Mouse (Mus musculus) spleen, adult 2 months (tissue): ENCODE results near the gene Elmod1. TPM values are rescaled to one million over a fixed set of nuclear protein-coding genes. Genes with fewer than 3 reads are reported as not detected.

Experiments used
- DNase-seq, 2 experiments: peaks; one replicate each; pipeline versions ENCODE4 v3.0.0 to v3.0.0-alpha.2; 2012 to 2021; ENCODE audit warnings: low spot score in 2 of 2, low read depth in 1 of 2
- H3K27ac ChIP-seq: fragments of 200-500 bp; 2 replicates; pipeline ENCODE4 v1.5.1; 2012; ENCODE audit warnings: low read length, inconsistent platforms; ENCODE audit not compliant: insufficient read depth
- H3K27me3 ChIP-seq: fragments of 200-500 bp; 2 replicates; pipeline ENCODE4 v1.6.1; 2012; ENCODE audit warnings: mild to moderate bottlenecking, moderate library complexity, low read length, inconsistent platforms; ENCODE audit not compliant: control insufficient read depth, insufficient read depth
- H3K36me3 ChIP-seq: fragments of 200-500 bp; 2 replicates; pipeline ENCODE4 v1.6.1; 2012; ENCODE audit warnings: mild to moderate bottlenecking, low read length, inconsistent platforms; ENCODE audit not compliant: control insufficient read depth, insufficient read depth
- H3K4me1 ChIP-seq: fragments of 200-500 bp; 2 replicates; pipeline ENCODE4 v1.6.1; 2011; ENCODE audit warnings: inconsistent platforms; ENCODE audit not compliant: control insufficient read depth, insufficient read depth, insufficient read length
- H3K4me3 ChIP-seq: fragments of 200-500 bp; 2 replicates; pipeline ENCODE4 v1.5.1; 2011; ENCODE audit warnings: mild to moderate bottlenecking, inconsistent platforms; ENCODE audit not compliant: insufficient read depth, insufficient read length; ENCODE audit errors: extremely low read depth
- CTCF ChIP-seq: fragments of 200-500 bp; IDR thresholded peaks from 2 replicates; pipeline ENCODE4 v1.5.1; 2011; ENCODE audit warnings: mild to moderate bottlenecking, inconsistent platforms; ENCODE audit not compliant: insufficient read depth, insufficient read length, insufficient replicate concordance; ENCODE audit errors: extremely low read depth
- POLR2A ChIP-seq: fragments of 200-500 bp; IDR thresholded peaks from 2 replicates; pipeline ENCODE4 v1.6.1; 2011; ENCODE audit warnings: low read depth, low read length, inconsistent platforms
- WGBS: fragments of 180-500 bp; shearing (Covaris S2); methylation state at CpG from one replicate; pipeline ENCODE4 v1.1.7; 2018; 5-methylcytosine and 5-hydroxymethylcytosine counted together
- polyA plus RNA-seq: library from polyadenylated mRNA; depleted of rRNA; stranded (reverse); fragments of >200 nt; gene quantifications from 2 replicates; pipeline ENCODE4 v1.2.3, GENCODE M21; 2012

Elmod1 gene
- polyA plus RNA-seq, 1 experiment = not detected

- 91% methylated on average over 2 of the region's 2 CpGs for WGBS
- Histone ChIP-seq H3K4me3 (no peak overlapping the region), H3K4me1 (no peaks in the 10 kb centered on the region), H3K27me3 (no peaks in the 10 kb centered on the region), H3K27ac (no peak overlapping the region), H3K36me3 (no peaks in the 10 kb centered on the region)
- DNase-seq = no peak
- no peak for TF ChIP-seq POLR2A
- TF ChIP-seq CTCF = no peak
Observed at GRCm38 (mm10) chr9:53947463-53947862, 27.6 kb downstream of the Elmod1 start.

GRCm38 (mm10) chr9:53938555-53938954, 36.5 kb downstream of the Elmod1 start:
- no peaks in the 10 kb centered on the region for H3K36me3 ChIP-seq
- no peak overlapping the region for H3K27ac ChIP-seq
- WGBS = 67% methylated on average over 3 of the region's 3 CpGs
- no peak overlapping the region for H3K4me3 ChIP-seq
- no peaks in the 10 kb centered on the region for H3K4me1 ChIP-seq
- no peak for TF ChIP-seq POLR2A
- no peak for TF ChIP-seq CTCF
- H3K27me3 ChIP-seq = no peaks in the 10 kb centered on the region
- no peak for DNase-seq

GRCm38 (mm10) chr9:53934179-53934578, 40.9 kb downstream of the Elmod1 start:
- 66% methylated on average over 13 of the region's 13 CpGs for WGBS
- TF ChIP-seq CTCF (no peak), POLR2A (no peak)
- no peak overlapping the region for H3K4me3 ChIP-seq
- H3K27ac ChIP-seq = no peak overlapping the region
- H3K36me3 ChIP-seq = no peaks in the 10 kb centered on the region
- no peak for DNase-seq
- no peaks in the 10 kb centered on the region for H3K27me3 ChIP-seq
- H3K4me1 ChIP-seq = no peaks in the 10 kb centered on the region

GRCm38 (mm10) chr9:53933375-53933774, 41.7 kb downstream of the Elmod1 start:
- no peak overlapping the region for H3K4me3 ChIP-seq
- no peaks in the 10 kb centered on the region for H3K36me3 ChIP-seq
- TF ChIP-seq POLR2A (no peak), CTCF (no peak)
- H3K27me3 ChIP-seq = no peaks in the 10 kb centered on the region
- no peak overlapping the region for H3K27ac ChIP-seq
- H3K4me1 ChIP-seq = no peaks in the 10 kb centered on the region
- DNase-seq = no peak
- WGBS = 84% methylated on average over 4 of the region's 4 CpGs

- no peak for DNase-seq
- TF ChIP-seq POLR2A = no peak
- no peak for TF ChIP-seq CTCF
- WGBS = 33% methylated on average over 7 of the region's 7 CpGs
Observed at GRCm38 (mm10) chr9:53930906-53931305, 44.2 kb downstream of the Elmod1 start.

GRCm38 (mm10) chr9:53921061-53921460, 54.0 kb downstream of the Elmod1 start:
- Histone ChIP-seq H3K27me3 (no peaks in the 10 kb centered on the region), H3K4me1 (no peaks in the 10 kb centered on the region), H3K36me3 (no peaks in the 10 kb centered on the region), H3K27ac (no peak overlapping the region), H3K4me3 (no peak overlapping the region)
- 90% methylated on average over 1 of the region's 1 CpGs for WGBS
- TF ChIP-seq CTCF = no peak
- TF ChIP-seq POLR2A = no peak
- no peak for DNase-seq

More at GRCm38 (mm10) chr9:53930906-53931305, 44.2 kb downstream of the Elmod1 start:
- Histone ChIP-seq H3K4me1 (no peaks in the 10 kb centered on the region), H3K27ac (no peak overlapping the region), H3K4me3 (no peak overlapping the region), H3K27me3 (no peaks in the 10 kb centered on the region), H3K36me3 (no peaks in the 10 kb centered on the region)

GRCm38 (mm10) chr9:53915929-53916721, 59.0 kb downstream of the Elmod1 start:
- no peak for TF ChIP-seq POLR2A
- no peaks in the 10 kb centered on the region for H3K27me3 ChIP-seq
- no peaks in the 10 kb centered on the region for H3K36me3 ChIP-seq
- WGBS = 75% methylated on average over 10 of the region's 10 CpGs
- no peak for DNase-seq
- no peak overlapping the region for H3K4me3 ChIP-seq
- H3K27ac ChIP-seq = no peak overlapping the region
- no peaks in the 10 kb centered on the region for H3K4me1 ChIP-seq
